Mouse (Mus musculus) embryonic facial prominence, embryonic 12.5 days (tissue): ENCODE data around the gene Kalrn. TPM values are rescaled to one million over a fixed set of nuclear protein-coding genes. Genes with fewer than 3 reads are reported as not detected.

Experiments
- ATAC-seq: fragments of 200-750 bp; cut with Nextera tagmentation; 2 replicates; pipeline ENCODE4 v1.8.0; 2017; ENCODE audit not compliant: insufficient number of reproducible peaks, insufficient read depth, low FRiP score, low TSS enrichment
- H3K27ac ChIP-seq: fragments of 300-500 bp; sonication (generic); 2 replicates; pipeline ENCODE4 v1.5.1; 2016; ENCODE audit warnings: mild to moderate bottlenecking
- H3K27me3 ChIP-seq: fragments of 300-500 bp; sonication (generic); 2 replicates; pipeline ENCODE4 v1.6.1; 2016; ENCODE audit warnings: mild to moderate bottlenecking, moderate library complexity
- H3K36me3 ChIP-seq: fragments of 300-500 bp; sonication (generic); 2 replicates; pipeline ENCODE4 v1.6.1; 2016; ENCODE audit warnings: mild to moderate bottlenecking
- H3K4me1 ChIP-seq: fragments of 300-500 bp; sonication (generic); 2 replicates; pipeline ENCODE4 v1.6.1; 2016
- H3K4me2 ChIP-seq: fragments of 300-500 bp; sonication (generic); replicated peaks from 2 replicates; pipeline ENCODE4 v1.6.1; 2016; ENCODE audit warnings: mild to moderate bottlenecking, moderate library complexity
- H3K4me3 ChIP-seq: fragments of 300-500 bp; sonication (generic); 2 replicates; pipeline ENCODE4 v1.5.1; 2016; ENCODE audit warnings: mild to moderate bottlenecking
- H3K9ac ChIP-seq: fragments of 300-500 bp; sonication (generic); 2 replicates; pipeline ENCODE4 v1.6.1; 2016; ENCODE audit warnings: mild to moderate bottlenecking, moderate library complexity
- H3K9me3 ChIP-seq: fragments of 300-500 bp; sonication (generic); 2 replicates; pipeline ENCODE4 v1.6.1; 2016; ENCODE audit warnings: mild to moderate bottlenecking, moderate library complexity
- WGBS: fragments of 180-500 bp; shearing (Covaris S2); methylation state at CpG from one replicate; pipeline ENCODE4 v1.1.7; 2016; 5-methylcytosine and 5-hydroxymethylcytosine counted together
- polyA plus RNA-seq: library from polyadenylated mRNA; unstranded; fragments of >200 nt; fragmentation: Nextera tagmentation; extraction: Ambion mirVana; gene quantifications from 2 replicates; pipeline ENCODE4 v1.2.1, GENCODE M21; 2016

Kalrn gene
- polyA plus RNA-seq, 1 experiment from 2014 or later: 19.2 TPM

GRCm38 (mm10) chr16:34343161-34343560 lies 230.2 kb downstream of the Kalrn start:
- H3K27ac ChIP-seq: no peak overlapping the region
- H3K27me3 ChIP-seq: no peaks in the 10 kb centered on the region
- H3K4me1 ChIP-seq: peaks cover 7% of the 10 kb centered on the region
- H3K4me3 ChIP-seq: no peak overlapping the region
- H3K4me2 ChIP-seq: no peak overlapping the region
- no peaks in the 10 kb centered on the region for H3K9me3 ChIP-seq
- H3K9ac ChIP-seq: no peak overlapping the region
- no peaks in the 10 kb centered on the region for H3K36me3 ChIP-seq
- WGBS: 80% methylated on average over 4 of the region's 4 CpGs
- ATAC-seq: no peak

GRCm38 (mm10) chr16:34342369-34343160 lies 230.8 kb downstream of the Kalrn start:
- Histone ChIP-seq H3K9ac (no peak overlapping the region), H3K4me2 (no peak overlapping the region), H3K36me3 (no peaks in the 10 kb centered on the region), H3K27ac (no peak overlapping the region), H3K4me3 (no peak overlapping the region), H3K4me1 (peaks cover 1% of the 10 kb centered on the region), H3K9me3 (no peaks in the 10 kb centered on the region), H3K27me3 (no peaks in the 10 kb centered on the region)
- no peak for ATAC-seq
- WGBS: 65% methylated on average over 7 of the region's 7 CpGs

DNA sequence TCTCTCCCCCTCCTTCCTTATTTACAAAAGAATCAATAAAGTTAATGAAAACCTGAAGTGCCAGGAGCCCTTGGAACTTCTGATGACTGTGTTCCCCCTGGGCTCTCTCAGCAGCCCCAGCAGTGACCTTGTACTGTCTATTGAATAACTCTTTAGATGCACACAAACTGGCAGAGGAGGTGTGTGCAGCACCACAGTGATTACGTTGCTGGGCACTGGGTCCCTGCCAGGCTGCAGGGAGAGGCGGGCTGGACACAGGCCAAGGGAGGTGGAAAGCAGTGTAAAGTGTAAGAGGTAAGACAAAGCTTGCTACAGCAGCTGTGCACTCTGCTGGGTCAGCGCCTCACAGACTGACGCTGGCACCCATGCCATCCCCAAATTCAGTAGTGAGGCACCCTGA lies 238.4 kb downstream of the Kalrn start:
- no peak overlapping the region for H3K4me3 ChIP-seq
- WGBS: 68% methylated on average over 4 of the region's 4 CpGs
- no peak for ATAC-seq

DNA sequence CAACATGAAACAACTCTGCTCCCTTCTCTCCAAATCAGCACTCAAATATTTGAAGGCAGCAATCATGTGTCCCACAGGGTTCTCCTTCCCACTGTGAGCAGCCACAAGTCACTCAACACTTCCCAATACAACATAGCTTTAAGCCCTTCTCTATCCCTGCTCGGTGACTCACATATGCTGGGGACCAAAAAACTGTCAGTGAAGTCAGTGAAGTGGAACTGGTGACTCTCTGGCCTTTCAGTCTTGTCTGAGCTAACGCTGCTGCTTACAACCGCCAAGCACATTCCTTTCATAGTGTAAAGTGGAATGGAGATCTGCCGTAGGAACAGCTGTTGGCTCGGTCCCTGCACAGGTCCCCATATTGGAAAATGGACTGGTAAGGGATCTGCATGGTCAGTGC lies 241.7 kb downstream of the Kalrn start:
- Histone ChIP-seq H3K4me3 (no peak overlapping the region), H3K27ac (no peak overlapping the region), H3K27me3 (no peaks in the 10 kb centered on the region), H3K9me3 (no peaks in the 10 kb centered on the region), H3K36me3 (peaks cover 13% of the 10 kb centered on the region), H3K4me2 (no peak overlapping the region), H3K9ac (no peak overlapping the region), H3K4me1 (peaks cover 10% of the 10 kb centered on the region)
- ATAC-seq: no peak
- 57% methylated on average over 5 of the region's 5 CpGs for WGBS

More for the DNA sequence above, 238.4 kb downstream of the Kalrn start:
- Histone ChIP-seq H3K27me3 (no peaks in the 10 kb centered on the region), H3K4me1 (peaks cover 13% of the 10 kb centered on the region), H3K4me2 (no peak overlapping the region), H3K9me3 (no peaks in the 10 kb centered on the region), H3K9ac (no peak overlapping the region), H3K36me3 (peaks cover 13% of the 10 kb centered on the region), H3K27ac (no peak overlapping the region)

DNA sequence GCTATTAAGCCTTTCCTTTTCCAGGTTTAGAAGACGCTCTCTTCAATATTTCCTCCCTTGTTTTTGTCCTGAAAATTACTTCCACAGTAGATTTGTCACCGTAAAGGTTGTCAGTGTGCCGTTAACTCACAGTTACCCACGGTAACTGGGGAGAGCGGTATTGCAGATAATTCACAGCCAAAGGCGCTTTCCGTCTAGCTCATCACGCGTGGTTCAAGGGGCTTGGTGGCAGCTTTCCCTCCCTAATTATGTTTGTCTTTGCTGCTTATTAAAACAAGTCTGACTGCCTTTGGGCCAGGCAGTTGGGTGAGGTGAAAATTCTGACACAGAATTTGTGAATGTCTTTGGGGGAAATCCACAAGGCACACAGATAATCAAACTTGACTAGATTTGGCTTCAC lies 243.5 kb downstream of the Kalrn start:
- Histone ChIP-seq H3K27ac (no peak overlapping the region), H3K9ac (no peak overlapping the region), H3K27me3 (no peaks in the 10 kb centered on the region), H3K4me3 (no peak overlapping the region), H3K4me1 (peaks cover 8% of the 10 kb centered on the region), H3K4me2 (no peak overlapping the region), H3K36me3 (peaks cover 13% of the 10 kb centered on the region), H3K9me3 (no peaks in the 10 kb centered on the region)
- 69% methylated on average over 9 of the region's 9 CpGs for WGBS
- no peak for ATAC-seq

- Histone ChIP-seq H3K4me3 (no peak overlapping the region), H3K36me3 (peaks cover 13% of the 10 kb centered on the region), H3K27ac (no peak overlapping the region), H3K9ac (no peak overlapping the region), H3K4me2 (no peak overlapping the region), H3K27me3 (no peaks in the 10 kb centered on the region), H3K4me1 (peaks cover 5% of the 10 kb centered on the region; the same call in 1 of the 2 replicates), H3K9me3 (no peaks in the 10 kb centered on the region)
- no peak for ATAC-seq
- 68% methylated on average over 12 of the region's 12 CpGs for WGBS
These were observed 243.9 kb downstream of the Kalrn start for GRCm38 (mm10) chr16:34329431-34329873.

DNA sequence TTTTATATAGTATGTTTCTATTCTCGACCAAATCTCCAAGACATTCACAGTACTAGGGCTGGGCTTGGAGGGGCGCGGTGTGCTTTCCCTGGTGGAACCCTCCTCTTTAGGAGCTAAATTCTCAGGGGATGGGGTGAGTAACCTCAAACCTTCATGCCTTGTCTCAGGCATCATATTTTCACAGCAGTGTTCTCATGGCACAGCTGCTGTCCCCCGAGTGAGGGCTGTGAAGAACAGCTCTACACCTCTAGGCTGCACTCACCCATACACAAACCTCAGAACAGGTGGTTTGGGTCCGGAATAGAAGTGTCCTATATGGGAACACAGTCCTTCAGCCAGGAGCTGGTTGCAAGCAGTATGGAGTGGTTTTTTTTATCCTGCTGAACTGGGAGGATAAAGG lies 245.4 kb downstream of the Kalrn start:
- Histone ChIP-seq H3K4me3 (no peak overlapping the region), H3K4me2 (no peak overlapping the region), H3K9me3 (no peaks in the 10 kb centered on the region), H3K9ac (no peak overlapping the region), H3K36me3 (peaks cover 13% of the 10 kb centered on the region), H3K27ac (no peak overlapping the region), H3K4me1 (no peaks in the 10 kb centered on the region), H3K27me3 (no peaks in the 10 kb centered on the region)
- ATAC-seq: no peak
- WGBS: 87% methylated on average over 5 of the region's 5 CpGs

DNA sequence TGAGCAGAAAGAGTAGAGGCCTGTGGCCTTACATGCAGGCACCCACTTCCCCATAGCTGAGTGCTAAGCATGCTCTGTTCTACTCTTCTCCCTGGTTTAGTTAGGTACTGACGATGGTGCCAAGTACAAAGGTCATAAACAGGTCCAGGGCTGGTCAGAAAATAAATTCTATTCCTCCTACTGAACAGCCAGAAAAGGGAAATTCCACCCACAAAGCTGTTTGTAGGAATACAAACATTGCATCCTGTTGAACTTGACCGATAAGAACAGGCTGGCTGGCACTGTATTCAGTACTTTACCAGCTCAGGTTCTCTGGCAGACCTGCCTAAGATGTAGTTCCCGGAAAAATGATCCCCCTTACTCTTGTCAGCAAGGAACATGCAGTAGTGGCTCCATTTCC lies 247.5 kb downstream of the Kalrn start:
- H3K27ac ChIP-seq: no peak overlapping the region
- no peak for ATAC-seq
- no peak overlapping the region for H3K9ac ChIP-seq
- no peak overlapping the region for H3K4me3 ChIP-seq
- H3K27me3 ChIP-seq: no peaks in the 10 kb centered on the region
- no peaks in the 10 kb centered on the region for H3K9me3 ChIP-seq
- H3K36me3 ChIP-seq: peaks cover 5% of the 10 kb centered on the region
- 93% methylated on average over 3 of the region's 3 CpGs for WGBS
- no peaks in the 10 kb centered on the region for H3K4me1 ChIP-seq
- H3K4me2 ChIP-seq: no peak overlapping the region

GRCm38 (mm10) chr16:34325161-34325560 lies 248.2 kb downstream of the Kalrn start:
- H3K9me3 ChIP-seq: no peaks in the 10 kb centered on the region
- no peak for ATAC-seq
- H3K4me1 ChIP-seq: peaks cover 6% of the 10 kb centered on the region; the same call in 1 of the 2 replicates
- WGBS: 87% methylated on average over 4 of the region's 4 CpGs
- H3K36me3 ChIP-seq: no peaks in the 10 kb centered on the region
- H3K9ac ChIP-seq: no peak overlapping the region
- H3K27me3 ChIP-seq: no peaks in the 10 kb centered on the region
- no peak overlapping the region for H3K4me3 ChIP-seq
- no peak overlapping the region for H3K4me2 ChIP-seq
- H3K27ac ChIP-seq: no peak overlapping the region

DNA sequence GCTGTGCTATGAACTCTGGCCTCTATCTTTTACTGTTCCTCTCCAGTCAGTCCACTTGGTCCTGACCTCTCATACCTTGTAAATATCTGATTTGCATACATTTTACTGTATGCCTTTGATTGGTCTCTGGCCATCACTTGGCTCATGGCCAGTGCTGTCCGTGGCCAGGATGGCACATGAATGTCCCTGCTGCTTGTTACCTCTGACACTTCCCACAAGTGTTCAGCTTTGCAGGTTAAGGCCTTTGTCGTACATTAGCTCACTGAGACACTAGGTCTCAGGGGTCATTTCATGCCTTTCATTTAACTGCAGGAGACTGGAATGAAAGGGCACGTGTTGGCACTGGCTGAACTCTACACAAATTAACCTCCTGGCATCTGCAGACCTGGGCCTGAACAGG lies 248.6 kb downstream of the Kalrn start:
- ATAC-seq: no peak
- H3K4me2 ChIP-seq: no peak overlapping the region
- H3K27ac ChIP-seq: no peak overlapping the region
- no peaks in the 10 kb centered on the region for H3K27me3 ChIP-seq
- H3K9me3 ChIP-seq: no peaks in the 10 kb centered on the region
- no peak overlapping the region for H3K4me3 ChIP-seq
- peaks cover 6% of the 10 kb centered on the region; the same call in 1 of the 2 replicates for H3K4me1 ChIP-seq
- no peak overlapping the region for H3K9ac ChIP-seq
- WGBS: 67% methylated on average over 3 of the region's 3 CpGs
- H3K36me3 ChIP-seq: no peaks in the 10 kb centered on the region

DNA sequence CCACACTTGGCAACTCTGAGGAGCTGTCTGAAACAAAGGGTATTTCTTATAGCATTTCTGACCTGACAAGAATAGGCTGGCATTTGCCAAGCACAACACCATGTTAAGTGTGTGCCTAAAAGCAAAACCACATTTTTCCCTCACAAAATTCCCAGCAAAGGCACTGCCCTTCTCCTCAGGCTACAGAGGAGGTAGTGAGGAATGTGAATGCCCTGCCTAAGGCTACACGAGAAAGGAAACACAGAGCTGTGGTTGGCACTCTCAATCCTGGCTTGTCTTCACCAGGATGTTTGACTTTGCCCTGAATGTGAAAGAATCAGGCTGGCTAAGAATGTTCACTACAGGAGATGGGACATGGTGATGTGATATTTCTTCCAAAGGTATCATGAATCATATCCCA lies 249.8 kb downstream of the Kalrn start:
- Histone ChIP-seq H3K4me1 (peaks cover 6% of the 10 kb centered on the region; the same call in 1 of the 2 replicates), H3K4me3 (no peak overlapping the region), H3K9me3 (no peaks in the 10 kb centered on the region), H3K27me3 (no peaks in the 10 kb centered on the region), H3K27ac (no peak overlapping the region), H3K4me2 (no peak overlapping the region), H3K36me3 (no peaks in the 10 kb centered on the region), H3K9ac (no peak overlapping the region)
- 67% methylated on average over 1 of the region's 1 CpGs for WGBS
- ATAC-seq: no peak

DNA sequence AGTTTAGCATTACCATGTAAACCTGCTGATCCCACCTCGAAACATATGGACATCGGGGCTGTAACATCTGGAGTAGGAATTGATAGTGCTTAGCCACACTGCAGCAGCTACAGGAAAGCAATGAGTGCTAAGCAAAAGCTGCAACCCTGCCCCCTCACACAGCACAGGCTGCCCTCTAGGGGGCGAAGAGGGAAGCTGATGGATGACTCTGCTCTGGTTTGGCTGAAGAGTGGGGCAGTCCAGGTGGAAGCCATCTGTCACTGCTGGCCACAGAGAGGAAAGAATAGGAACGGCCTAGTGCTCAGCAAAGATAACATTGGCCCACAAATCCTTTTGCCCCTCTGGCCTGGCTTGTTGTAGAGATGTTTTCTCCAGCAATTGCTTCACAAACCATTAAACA lies 250.8 kb downstream of the Kalrn start:
- H3K4me1 ChIP-seq: peaks cover 6% of the 10 kb centered on the region; the same call in 1 of the 2 replicates
- H3K27me3 ChIP-seq: no peaks in the 10 kb centered on the region
- H3K36me3 ChIP-seq: no peaks in the 10 kb centered on the region
- WGBS: 28% methylated on average over 4 of the region's 4 CpGs
- no peak overlapping the region for H3K4me2 ChIP-seq
- H3K9me3 ChIP-seq: no peaks in the 10 kb centered on the region
- no peak overlapping the region for H3K4me3 ChIP-seq
- ATAC-seq: peak; percentile 72; the same call in 1 of the 2 replicates
- H3K27ac ChIP-seq: no peak overlapping the region
- no peak overlapping the region for H3K9ac ChIP-seq
